Mouse (Mus musculus) spleen, postnatal 14 days (tissue): ENCODE results near the gene Mknk1.
A peak's percentile ranks its signal among the peaks of the same experiment; 100 is the strongest.

ENCODE experiments used
- DNase-seq, 2 experiments: peaks; one replicate each; pipeline ENCODE4 v3.0.0; 2021 to 2022; ENCODE audit warnings: low spot score in 2 of 2

The Mknk1 gene

DNA sequence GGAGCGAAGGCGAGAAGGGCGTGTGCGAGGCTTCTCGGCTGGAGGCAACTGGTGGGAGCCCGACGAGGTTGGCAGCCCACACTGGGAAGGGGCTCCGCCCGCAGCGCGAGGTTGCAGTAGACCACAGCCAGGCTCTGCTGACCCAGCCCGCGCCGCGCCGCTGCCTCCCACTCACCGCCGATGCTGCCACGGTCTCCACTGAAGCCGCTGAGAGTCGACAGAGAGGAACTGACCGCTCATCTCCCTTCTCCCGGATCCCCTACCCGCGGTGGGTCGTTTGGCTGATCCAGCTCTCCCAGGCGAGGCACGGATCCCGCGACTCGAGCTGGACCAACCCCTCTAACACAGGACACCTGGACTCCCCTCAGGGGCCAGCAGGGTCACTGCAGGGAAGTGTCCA lies 51.6 kb downstream of the Mknk1 start, which contains the start of gene 6430628N08Rik:
TSS of gene 6430628N08Rik (plus strand) at position 113 of the 400 bp plus-strand sequence.
- no peak for DNase-seq

GRCm38 (mm10) chr4:115894281-115894680 lies 55.3 kb downstream of the Mknk1 start:
- DNase-seq, result no peak

DNA sequence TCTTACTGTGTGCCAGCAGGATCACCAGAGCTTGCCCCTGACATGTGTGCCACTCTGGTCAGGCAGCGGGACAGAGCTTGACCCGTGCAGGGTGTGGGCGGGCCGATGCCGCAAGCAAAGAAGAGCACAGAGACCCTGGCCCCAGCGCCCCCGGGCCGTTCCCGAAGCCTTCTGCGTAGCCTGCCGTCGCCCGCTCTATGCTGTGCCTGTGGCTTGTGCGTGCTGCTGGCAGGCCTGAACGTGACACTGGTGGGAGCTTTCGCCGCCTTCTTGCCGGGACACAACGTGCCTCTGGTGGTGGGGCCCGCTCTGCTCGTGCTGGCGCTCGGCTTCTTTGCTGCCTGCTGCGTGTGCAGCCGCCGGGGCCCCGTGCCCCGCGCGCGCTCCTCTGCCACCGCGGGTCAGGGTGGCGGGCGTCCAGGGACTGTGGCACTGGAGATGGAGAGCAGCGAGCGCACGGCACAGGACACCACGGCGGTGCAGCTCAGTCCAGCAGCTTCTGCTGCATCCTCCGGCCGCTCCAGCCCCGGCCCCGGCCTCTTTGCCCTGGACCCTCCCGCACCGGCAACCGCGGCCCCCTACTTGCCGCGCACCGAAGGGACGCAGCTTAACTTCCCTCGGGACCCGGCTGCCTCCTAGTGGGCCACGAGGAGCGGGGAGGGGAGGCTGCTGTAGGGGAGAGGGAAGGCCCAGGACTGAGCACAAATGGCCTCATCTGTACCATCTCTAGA lies 59.1 kb downstream of the Mknk1 start:
- no peak for DNase-seq

DNA sequence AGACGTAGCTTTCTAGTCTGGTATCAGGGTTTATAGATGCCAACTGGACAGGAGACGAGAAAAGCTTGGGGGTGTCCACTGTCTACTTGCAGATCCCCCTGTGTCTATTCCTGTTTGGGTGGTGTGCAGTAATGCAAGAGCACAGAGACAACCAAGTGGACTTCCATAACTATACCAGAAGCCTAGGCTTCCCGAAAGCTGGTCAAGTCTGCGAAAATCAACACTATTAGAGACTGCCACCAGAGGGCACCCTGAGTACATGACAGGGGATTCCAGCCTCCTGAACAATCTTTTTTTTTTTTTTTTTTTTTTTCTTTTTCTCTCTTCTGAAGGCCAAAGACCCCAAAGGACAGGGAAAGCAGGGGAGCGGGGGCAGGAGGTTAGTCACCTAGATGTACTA lies 63.8 kb downstream of the Mknk1 start:
- DNase-seq, result peak; percentile 34 to 62

DNA sequence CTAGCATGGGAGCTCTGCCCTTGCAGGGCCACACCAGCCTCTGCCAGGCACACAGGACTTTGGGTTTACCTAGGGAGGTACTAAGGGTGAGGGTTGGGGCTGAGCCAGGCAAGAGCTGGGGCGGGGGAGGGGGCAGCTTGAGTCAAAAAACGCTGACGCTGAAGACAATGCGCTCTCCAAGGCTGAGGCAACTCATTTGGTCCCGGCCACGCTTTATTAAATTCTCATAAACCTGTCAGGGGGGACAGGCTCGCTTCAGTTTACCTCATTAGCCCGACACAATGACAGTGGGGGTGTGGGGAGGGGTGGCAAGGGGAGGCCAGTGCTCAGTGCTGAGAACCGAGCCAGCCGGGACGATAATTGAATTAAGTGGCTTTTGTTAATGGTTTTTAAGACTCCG lies 65.4 kb downstream of the Mknk1 start:
- DNase-seq, result no peak

GRCm38 (mm10) chr4:115905701-115906100 lies 66.7 kb downstream of the Mknk1 start:
- DNase-seq, result no peak

DNA sequence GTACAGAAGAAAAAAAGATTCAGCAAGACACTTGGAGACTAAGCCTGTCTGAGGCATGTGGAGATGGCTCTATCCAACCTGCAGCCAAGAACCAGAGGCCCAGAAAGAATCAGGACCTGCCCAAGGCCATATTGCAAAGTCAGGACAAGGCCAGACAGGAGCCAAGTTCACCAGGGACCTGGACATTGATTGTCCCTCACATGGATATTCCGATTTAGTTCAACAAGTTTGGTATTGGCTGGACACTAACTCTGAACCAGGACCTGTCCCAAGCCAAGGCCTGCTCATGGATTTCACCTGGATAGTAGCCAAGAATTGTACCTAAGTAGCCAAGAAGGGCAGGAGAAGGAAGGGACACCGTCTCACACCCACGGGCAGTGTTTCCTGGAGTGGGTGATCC lies 67.8 kb downstream of the Mknk1 start:
- DNase-seq, result no peak

DNA sequence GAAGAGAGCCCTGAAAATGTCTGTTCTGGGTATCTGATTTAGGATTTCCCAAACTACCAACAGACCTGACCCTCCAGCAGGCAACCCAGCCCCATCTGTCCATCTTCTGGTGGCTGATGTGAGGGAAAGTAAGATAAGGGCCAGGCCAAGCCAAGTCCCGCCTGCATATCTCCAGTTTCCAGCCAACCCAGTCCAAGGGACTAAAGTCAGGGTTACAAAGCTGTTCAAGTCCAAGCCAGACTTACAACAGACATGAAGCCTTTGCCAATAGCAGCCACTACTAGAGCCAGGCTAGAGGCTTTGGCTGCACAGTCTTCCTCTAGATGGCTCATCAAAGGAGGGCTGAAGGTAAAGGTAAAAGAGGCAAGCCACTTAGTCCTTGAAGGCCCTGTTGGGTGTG lies 69.0 kb downstream of the Mknk1 start:
- no peak for DNase-seq

DNA sequence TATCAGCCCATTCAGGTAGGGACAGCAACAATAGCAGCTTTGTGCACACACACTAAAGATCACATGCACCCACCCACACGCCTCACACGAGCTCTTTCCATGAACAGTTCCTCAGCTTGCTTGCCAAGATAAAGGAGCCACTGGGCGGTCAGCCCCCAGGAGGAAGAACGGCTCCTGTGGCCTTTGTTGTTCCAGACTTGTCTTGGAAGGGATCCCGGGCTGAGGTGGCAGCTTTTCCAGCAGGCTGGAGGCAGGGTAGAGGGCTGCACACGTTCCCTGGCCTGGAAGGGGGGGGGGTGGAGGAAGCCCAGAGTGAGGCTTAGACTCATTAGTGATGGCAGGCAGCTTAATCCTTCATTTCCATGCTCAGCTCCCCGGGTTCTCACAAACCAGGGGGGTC lies 69.6 kb downstream of the Mknk1 start:
- DNase-seq, result no peak

GRCm38 (mm10) chr4:115911586-115911985 lies 72.6 kb downstream of the Mknk1 start:
- DNase-seq, result no peak

DNA sequence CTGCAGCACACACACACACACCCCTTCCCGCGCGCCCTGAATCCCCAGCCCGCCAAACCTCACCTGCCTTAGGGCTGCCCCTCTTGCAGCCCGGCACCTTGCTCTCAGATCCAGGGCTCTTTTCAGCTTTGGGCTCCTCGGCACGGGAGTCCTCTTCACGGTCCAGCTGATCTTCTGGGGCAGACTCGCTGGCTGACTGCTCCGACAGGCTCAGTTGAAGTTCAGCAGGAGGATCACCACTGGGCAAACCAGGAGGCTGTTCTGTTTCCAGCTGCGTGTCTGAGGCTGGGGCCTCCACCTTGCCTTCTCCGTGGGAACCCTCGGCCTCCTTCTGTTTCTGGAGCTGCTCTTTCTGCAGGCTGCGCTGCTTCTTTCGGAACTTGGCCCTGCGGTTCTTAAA lies 80.9 kb downstream of the Mknk1 start:
- no peak for DNase-seq

- DNase-seq, result no peak
Observed at GRCm38 (mm10) chr4:115922688-115923087, 83.7 kb downstream of the Mknk1 start.

DNA sequence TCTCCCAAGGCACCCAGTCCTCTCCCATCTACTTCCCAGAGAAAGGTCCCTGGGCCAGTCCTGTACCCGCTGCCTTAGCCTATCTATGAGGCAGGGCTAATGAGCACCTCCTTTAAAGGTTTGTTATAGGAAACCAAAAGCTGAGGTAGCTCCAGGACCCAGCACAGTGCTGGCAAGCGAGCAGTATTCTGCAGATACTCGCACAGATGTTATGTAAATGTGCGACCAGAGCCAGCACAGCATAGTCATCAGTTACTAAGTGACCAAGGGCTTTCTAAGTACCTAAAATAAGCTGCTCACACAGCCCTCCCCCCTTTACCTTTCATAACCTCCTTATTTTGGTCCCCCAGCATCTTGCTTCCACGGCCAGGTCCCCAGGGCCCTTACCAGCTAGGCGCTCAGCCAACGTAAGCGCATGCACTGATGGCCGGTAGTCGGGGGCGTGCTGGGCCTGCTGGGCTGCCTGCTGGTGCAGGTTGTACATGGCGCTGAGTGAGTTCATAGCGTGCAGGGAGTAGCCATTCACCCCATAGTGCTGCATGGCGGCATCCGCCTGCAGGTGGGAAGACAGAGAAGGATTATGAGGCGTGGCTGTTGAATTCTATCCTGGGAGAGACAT lies 84.4 kb downstream of the Mknk1 start:
- DNase-seq, result no peak

GRCm38 (mm10) chr4:115927637-115928036 lies 88.6 kb downstream of the Mknk1 start:
- no peak for DNase-seq
